Mouse (Mus musculus) c-Kit-positive CD71-positive TER-119-positive erythroid progenitor cells, embryonic 14.5 days (primary cell): ENCODE measurements around the gene Exph5.

Experiments
- DNase-seq: peaks from one replicate; pipeline ENCODE4 v3.0.0-alpha.2; 2013; ENCODE audit warnings: low spot score

Gene Exph5

GRCm38 (mm10) chr9:53301269-53301720 lies at the start of gene Exph5:
Exph5 (plus strand) TSS chr9:53301670.
- no peak for DNase-seq

GRCm38 (mm10) chr9:53254368-53254767 lies 47.1 kb upstream of the Exph5 start:
- DNase-seq: peak; percentile 60

- DNase-seq: no peak
Observed at GRCm38 (mm10) chr9:53256690-53257305, 44.7 kb upstream of the Exph5 start.

- no peak for DNase-seq
Observed at GRCm38 (mm10) chr9:53257772-53258171, 43.7 kb upstream of the Exph5 start.

GRCm38 (mm10) chr9:53258199-53258598 lies 43.3 kb upstream of the Exph5 start:
- DNase-seq: no peak

- DNase-seq: no peak
Observed at GRCm38 (mm10) chr9:53264387-53264786, 37.1 kb upstream of the Exph5 start.

- DNase-seq: no peak
Observed at GRCm38 (mm10) chr9:53265589-53265988, 35.9 kb upstream of the Exph5 start.

- no peak for DNase-seq
Observed at GRCm38 (mm10) chr9:53268036-53268435, 33.4 kb upstream of the Exph5 start.

GRCm38 (mm10) chr9:53268731-53269465 lies 32.6 kb upstream of the Exph5 start:
- DNase-seq: no peak

GRCm38 (mm10) chr9:53269466-53269755 lies 32.1 kb upstream of the Exph5 start:
- DNase-seq: no peak

- DNase-seq: no peak
Observed at GRCm38 (mm10) chr9:53271281-53272022, 30.0 kb upstream of the Exph5 start.

GRCm38 (mm10) chr9:53272207-53272606 lies 29.3 kb upstream of the Exph5 start:
- DNase-seq: no peak

- no peak for DNase-seq
Observed at GRCm38 (mm10) chr9:53272714-53273113, 28.8 kb upstream of the Exph5 start.

- DNase-seq: no peak
Observed at GRCm38 (mm10) chr9:53276381-53276780, 25.1 kb upstream of the Exph5 start.

- DNase-seq: no peak
Observed at GRCm38 (mm10) chr9:53278997-53279396, 22.5 kb upstream of the Exph5 start.

GRCm38 (mm10) chr9:53286793-53287192 lies 14.7 kb upstream of the Exph5 start:
- no peak for DNase-seq

- no peak for DNase-seq
Observed at GRCm38 (mm10) chr9:53290006-53290405, 11.5 kb upstream of the Exph5 start.

- no peak for DNase-seq
Observed at GRCm38 (mm10) chr9:53292833-53293232, 8.6 kb upstream of the Exph5 start.

GRCm38 (mm10) chr9:53301801-53302311 lies 386 bp downstream of the Exph5 start:
- DNase-seq: no peak

GRCm38 (mm10) chr9:53302415-53302814 lies 945 bp downstream of the Exph5 start:
- no peak for DNase-seq

- no peak for DNase-seq
Observed at GRCm38 (mm10) chr9:53307904-53308303, 6.4 kb downstream of the Exph5 start.

GRCm38 (mm10) chr9:53312981-53313380 lies 11.5 kb downstream of the Exph5 start:
- DNase-seq: no peak
